Mouse (Mus musculus) MEL (cell line): ENCODE data around the gene Atp5s. TPM values are rescaled to one million over a fixed set of nuclear protein-coding genes. Genes with fewer than 3 reads are reported as not detected.
A peak's percentile ranks its signal among the peaks of the same experiment; 100 is the strongest.

Experiments
- DNase-seq: peaks from one replicate; pipeline ENCODE4 v3.0.0; 2011; ENCODE audit warnings: low read depth, low spot score
- H3K27ac ChIP-seq: 2 replicates; pipeline ENCODE4 v1.5.1; 2012; ENCODE audit warnings: low read depth, mild to moderate bottlenecking, control low read depth, low read length, moderate library complexity; ENCODE audit not compliant: control insufficient read depth
- H3K27me3 ChIP-seq, 2 experiments: fragments of 150-350 bp in 1 of 2; sonication (generic) in 1 of 2; 2 replicates each; pipeline ENCODE4 v1.6.1; 2012; ENCODE audit warnings: low read length in 2 of 2, mild to moderate bottlenecking in 2 of 2, improper control_type of control experiment in 1 of 2, moderate library complexity in 1 of 2; ENCODE audit not compliant: insufficient read depth in 2 of 2, control insufficient read depth in 1 of 2
- H3K36me3 ChIP-seq, 2 experiments: 2 replicates each; pipeline ENCODE4 v1.6.1; 2012 to 2014; ENCODE audit warnings: low read length in 2 of 2, improper control_type of control experiment in 1 of 2, inconsistent platforms in 1 of 2, mild to moderate bottlenecking in 1 of 2; ENCODE audit not compliant: insufficient read depth in 2 of 2, control insufficient read depth in 1 of 2
- H3K4me1 ChIP-seq, 2 experiments: fragments of 150-350 bp in 1 of 2; sonication (generic) in 1 of 2; 2 replicates each; pipeline ENCODE4 v1.6.1; 2012; ENCODE audit warnings: low read length in 2 of 2, improper control_type of control experiment in 1 of 2, mild to moderate bottlenecking in 1 of 2; ENCODE audit not compliant: insufficient read depth in 2 of 2, control insufficient read depth in 1 of 2
- H3K4me3 ChIP-seq, 2 experiments: fragments of 150-350 bp in 1 of 2; sonication (generic) in 1 of 2; 2 replicates each; pipeline ENCODE4 v1.5.1; 2012; ENCODE audit warnings: low read depth in 2 of 2, low read length in 2 of 2, mild to moderate bottlenecking in 2 of 2, moderate library complexity in 2 of 2, control low read depth in 1 of 2, improper control_type of control experiment in 1 of 2; ENCODE audit not compliant: control insufficient read depth in 1 of 2, insufficient read depth in 1 of 2
- H3K79me2 ChIP-seq: 2 replicates; pipeline ENCODE4 v1.6.1; 2012; ENCODE audit warnings: mild to moderate bottlenecking, low read length, moderate library complexity; ENCODE audit not compliant: control insufficient read depth, poor library complexity, insufficient read depth
- H3K9ac ChIP-seq: 2 replicates; pipeline ENCODE4 v1.6.1; 2012; ENCODE audit warnings: low read depth, mild to moderate bottlenecking, control low read depth, low read length, moderate library complexity; ENCODE audit not compliant: control insufficient read depth, poor library complexity, severe bottlenecking
- H3K9me3 ChIP-seq: fragments of 150-350 bp; sonication (generic); replicated peaks from 2 replicates; pipeline ENCODE4 v1.6.1; 2012; ENCODE audit warnings: mild to moderate bottlenecking, low read length, improper control_type of control experiment, moderate library complexity; ENCODE audit not compliant: insufficient read depth
- BHLHE40 ChIP-seq: IDR thresholded peaks from 2 replicates; pipeline ENCODE4 v1.6.1; 2012; ENCODE audit warnings: low read depth, mild to moderate bottlenecking, inconsistent platforms, low read length, improper control_type of control experiment, borderline replicate concordance
- CHD1 ChIP-seq: IDR thresholded peaks from 2 replicates; pipeline ENCODE4 v1.6.1; 2012; ENCODE audit warnings: low read depth, mild to moderate bottlenecking, inconsistent platforms, low read length, improper control_type of control experiment
- E2F4 ChIP-seq: IDR thresholded peaks from 2 replicates; pipeline ENCODE4 v1.6.1; 2011; ENCODE audit warnings: low read depth, low read length, improper control_type of control experiment, borderline replicate concordance
- ELF1 ChIP-seq: IDR thresholded peaks from 2 replicates; pipeline ENCODE4 v1.6.1; 2014; ENCODE audit warnings: low read depth, mild to moderate bottlenecking, inconsistent platforms, low read length, improper control_type of control experiment, moderate library complexity
- EP300 ChIP-seq, 2 experiments: IDR thresholded peaks; 2 replicates each; pipeline ENCODE4 v1.6.1; 2011; ENCODE audit warnings: improper control_type of control experiment in 2 of 2, low read length in 2 of 2, low read depth in 1 of 2, mild to moderate bottlenecking in 1 of 2
- ETS1 ChIP-seq: IDR thresholded peaks from 2 replicates; pipeline ENCODE4 v1.6.1; 2012; ENCODE audit warnings: low read depth, mild to moderate bottlenecking, inconsistent platforms, low read length, improper control_type of control experiment, moderate library complexity
- HCFC1 ChIP-seq: IDR thresholded peaks from 2 replicates; pipeline ENCODE4 v1.6.1; 2012; ENCODE audit warnings: low read depth, mild to moderate bottlenecking, inconsistent platforms, low read length, improper control_type of control experiment, moderate library complexity
- KAT2A ChIP-seq: conservative IDR thresholded peaks from 2 replicates; pipeline ENCODE4 v1.6.1; 2012; ENCODE audit warnings: low read depth, low read length, improper control_type of control experiment, inconsistent platforms
- MAZ ChIP-seq: IDR thresholded peaks from 2 replicates; pipeline ENCODE4 v1.6.1; 2012; ENCODE audit warnings: low read depth, mild to moderate bottlenecking, inconsistent platforms, low read length, improper control_type of control experiment
- MEF2A ChIP-seq: IDR thresholded peaks from 2 replicates; pipeline ENCODE4 v1.6.1; 2014; ENCODE audit warnings: low read depth, mild to moderate bottlenecking, inconsistent platforms, low read length, improper control_type of control experiment; ENCODE audit not compliant: poor library complexity, insufficient replicate concordance, severe bottlenecking; ENCODE audit errors: extremely low read depth
- MYB ChIP-seq: IDR thresholded peaks from 2 replicates; pipeline ENCODE4 v1.6.1; 2011; ENCODE audit warnings: mild to moderate bottlenecking, low read depth, low read length, improper control_type of control experiment
- MYC ChIP-seq: IDR thresholded peaks from 2 replicates; pipeline ENCODE4 v1.6.1; 2011; ENCODE audit warnings: low read depth, mild to moderate bottlenecking, low read length, improper control_type of control experiment, moderate library complexity
- NRF1 ChIP-seq: IDR thresholded peaks from 2 replicates; pipeline ENCODE4 v1.6.1; 2014; ENCODE audit warnings: low read depth, mild to moderate bottlenecking, inconsistent platforms, low read length, improper control_type of control experiment, moderate library complexity; ENCODE audit not compliant: poor library complexity, insufficient read depth, severe bottlenecking
- POLR2AphosphoS2 ChIP-seq: IDR thresholded peaks from 2 replicates; pipeline ENCODE4 v1.6.1; 2011; ENCODE audit warnings: low read length, improper control_type of control experiment
- POLR2AphosphoS5 ChIP-seq: IDR thresholded peaks from 2 replicates; pipeline ENCODE4 v1.6.1; 2012; ENCODE audit warnings: low read depth, borderline replicate concordance, mild to moderate bottlenecking, inconsistent platforms, low read length, moderate library complexity, mixed read lengths
- RCOR1 ChIP-seq: IDR thresholded peaks from 2 replicates; pipeline ENCODE4 v1.6.1; 2012; ENCODE audit warnings: low read depth, mild to moderate bottlenecking, inconsistent platforms, low read length, improper control_type of control experiment
- SIN3A ChIP-seq: IDR thresholded peaks from 2 replicates; pipeline ENCODE4 v1.6.1; 2012; ENCODE audit warnings: low read length, improper control_type of control experiment, inconsistent platforms
- SMC3 ChIP-seq: IDR thresholded peaks from 2 replicates; pipeline ENCODE4 v1.6.1; 2011; ENCODE audit warnings: low read depth, low read length, improper control_type of control experiment
- TAL1 ChIP-seq: IDR thresholded peaks from 2 replicates; pipeline ENCODE4 v1.6.1; 2012; ENCODE audit warnings: mild to moderate bottlenecking, inconsistent platforms, low read length, moderate library complexity, mixed read lengths
- TBP ChIP-seq: IDR thresholded peaks from 2 replicates; pipeline ENCODE4 v1.8.0; 2011; ENCODE audit warnings: low read depth, low read length, improper control_type of control experiment
- TCF12 ChIP-seq: IDR thresholded peaks from 2 replicates; pipeline ENCODE4 v1.6.1; 2014; ENCODE audit warnings: low read depth, mild to moderate bottlenecking, inconsistent platforms, low read length, improper control_type of control experiment, moderate library complexity
- USF1 ChIP-seq: IDR thresholded peaks from 2 replicates; pipeline ENCODE4 v1.6.1; 2014; ENCODE audit warnings: low read depth, mild to moderate bottlenecking, inconsistent platforms, low read length, improper control_type of control experiment, moderate library complexity
- ZMIZ1 ChIP-seq: IDR thresholded peaks from 2 replicates; pipeline ENCODE4 v1.6.1; 2012; ENCODE audit warnings: low read depth, mild to moderate bottlenecking, inconsistent platforms, low read length, improper control_type of control experiment, moderate library complexity
- ZNF384 ChIP-seq: IDR thresholded peaks from 2 replicates; pipeline ENCODE4 v1.6.1; 2012; ENCODE audit warnings: low read depth, mild to moderate bottlenecking, inconsistent platforms, low read length, improper control_type of control experiment
- polyA plus RNA-seq, 2 experiments: library from polyadenylated mRNA; stranded (reverse) in 1 of 2; unstranded in 1 of 2; fragments of >175 nt in 1 of 2; fragments of >200 nt in 1 of 2; gene quantifications; 2 replicates each; pipeline versions ENCODE4 v1.2.1 to v1.2.4; 2012; ENCODE audit warnings: low replicate concordance in 2 of 2, low read depth in 1 of 2; ENCODE audit not compliant: insufficient read length in 2 of 2, insufficient read depth in 1 of 2, missing spikeins in 1 of 2
- total RNA-seq: library from RNA; depleted of rRNA; stranded (reverse); fragments of 300-350 nt; gene quantifications from 2 replicates; pipeline ENCODE4 v1.2.3, GENCODE M21; 2012

Atp5s gene
- total and polyA plus RNA-seq, 3 experiments, result 12.7 to 13.7 TPM; not detected in 1

- H3K79me2 ChIP-seq, result no peaks in the 10 kb centered on the region; the same call in 1 of the 2 replicates
- TF ChIP-seq POLR2AphosphoS5 (no peak), NRF1 (no peak), RCOR1 (no peak), SIN3A (no peak), TAL1 (no peak), KAT2A (no peak), EP300 (IDR thresholded peaks at IDR 0.05; ENCODE audit: low read depth in 1 of 2, low read length in 2 of 2) (no peak), MAZ (no peak)
- H3K27me3 ChIP-seq, result no peaks in the 10 kb centered on the region
- peak; percentile 25 for DNase-seq
- H3K4me3 ChIP-seq, result no peak overlapping the region
- no peaks in the 10 kb centered on the region for H3K9me3 ChIP-seq
- peak overlapping the region; percentile 28 for H3K27ac ChIP-seq
- H3K9ac ChIP-seq, result 0 out of 2 replicates have a peak overlapping the region, but pooled peaks have one; percentile 3
- H3K36me3 ChIP-seq, result peaks cover 0 to 17% of the 10 kb centered on the region in 2 experiments; a peak in 2 of 4 replicates
- peaks cover 7 to 20% of the 10 kb centered on the region in 2 experiments for H3K4me1 ChIP-seq
Observed at GRCm38 (mm10) chr12:69760014-69760413, 35.3 kb downstream of the Atp5s start.

- H3K79me2 ChIP-seq, result no peaks in the 10 kb centered on the region; the same call in 1 of the 2 replicates
- TF ChIP-seq POLR2AphosphoS2, result no peak
- TF ChIP-seq POLR2AphosphoS5, result no peak
- no peak for TF ChIP-seq EP300 (IDR thresholded peaks at IDR 0.05; ENCODE audit: low read depth in 1 of 2, low read length in 2 of 2)
- TF ChIP-seq TAL1, result no peak
- TF ChIP-seq E2F4, result no peak
- no peak for TF ChIP-seq TCF12
- TF ChIP-seq SMC3, result no peak
- no peak for TF ChIP-seq MEF2A
- no peak for TF ChIP-seq ETS1
- TF ChIP-seq ELF1, result no peak
- TF ChIP-seq MYC, result no peak
- no peak for TF ChIP-seq MAZ
- TF ChIP-seq TBP, result no peak
- TF ChIP-seq HCFC1, result no peak
- TF ChIP-seq CHD1, result no peak
- TF ChIP-seq BHLHE40, result no peak
- no peak for TF ChIP-seq USF1
- no peak for TF ChIP-seq ZNF384
- no peak for TF ChIP-seq ZMIZ1
- TF ChIP-seq MYB, result no peak
- TF ChIP-seq, all 39 proteins: peak for 0
- Histone ChIP-seq H3K27me3 (no peaks in the 10 kb centered on the region), H3K9ac (no peak overlapping the region), H3K9me3 (no peaks in the 10 kb centered on the region), H3K27ac (no peak overlapping the region), H3K36me3 (peaks cover 0 to 17% of the 10 kb centered on the region in 2 experiments; a peak in 2 of 4 replicates), H3K4me3 (no peak overlapping the region), H3K4me1 (peaks cover 7 to 22% of the 10 kb centered on the region in 2 experiments)
- no peak for DNase-seq
Observed at GRCm38 (mm10) chr12:69760743-69761406, 36.1 kb downstream of the Atp5s start.
